Mouse (Mus musculus): ENCODE results near the gene Gpr153.

- no peak for TF ChIP-seq POLR2A (IDR thresholded peaks at IDR 0.05; ENCODE audit: insufficient read depth, low read depth, low read length)
- TF ChIP-seq CTCF (IDR thresholded peaks at IDR 0.05; ENCODE audit: insufficient read depth, low read depth, low read length) = no peak
These were observed 2.0 kb upstream of the Gpr153 start for GRCm38 (mm10) chr4:152272006-152272405.

Measured in olfactory bulb, adult 2 months (tissue).